Mouse (Mus musculus) CH12.LX (cell line): ENCODE measurements around the gene Fbxw4.

Experiments used
- HCFC1 ChIP-seq: IDR thresholded peaks from 2 replicates; pipeline ENCODE4 v1.6.1; 2012; ENCODE audit warnings: low read depth, mild to moderate bottlenecking, inconsistent platforms, low read length, improper control_type of control experiment
- POLR2A ChIP-seq: IDR thresholded peaks from 2 replicates; pipeline ENCODE4 v1.6.1; 2011; ENCODE audit warnings: low read depth, mild to moderate bottlenecking, improper control_type of control experiment, low read length
- POLR2AphosphoS2 ChIP-seq: IDR thresholded peaks from 2 replicates; pipeline ENCODE4 v1.6.1; 2011; ENCODE audit warnings: low read depth, low read length, improper control_type of control experiment
- SIN3A ChIP-seq: IDR thresholded peaks from 2 replicates; pipeline ENCODE4 v1.6.1; 2012; ENCODE audit warnings: low read length, improper control_type of control experiment, inconsistent platforms

DNA sequence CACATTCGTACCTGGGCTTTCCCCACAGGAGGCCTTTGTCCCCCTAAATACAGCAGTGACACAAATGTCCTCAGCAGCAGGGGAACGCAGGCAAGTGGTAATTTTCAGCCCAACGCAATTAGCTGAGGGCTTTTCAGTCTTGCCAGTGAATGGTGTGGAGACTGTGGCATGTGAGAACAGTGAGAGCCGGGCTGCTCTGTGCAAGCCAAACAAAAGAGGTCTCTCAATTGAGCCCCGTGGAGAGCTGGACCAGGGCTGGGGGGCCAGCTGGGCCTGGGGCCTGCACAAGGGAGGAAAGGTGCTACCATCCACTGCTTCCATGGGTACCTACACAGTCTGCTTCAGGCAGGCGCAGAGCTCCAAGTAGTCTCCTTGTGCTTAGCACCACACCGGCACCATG is 52.6 kb downstream of the Fbxw4 start:
- TF ChIP-seq HCFC1 (no peak), POLR2A (no peak), SIN3A (no peak), POLR2AphosphoS2 (no peak)
